Mouse (Mus musculus): ENCODE measurements around the gene Ankrd11. TPM values are rescaled to one million over a fixed set of nuclear protein-coding genes. Genes with fewer than 3 reads are reported as not detected.
A peak's percentile ranks its signal among the peaks of the same experiment; 100 is the strongest.

Gene Ankrd11
- polyA plus RNA-seq, 1 experiment from 2014 or later, result 64.9 TPM

DNA sequence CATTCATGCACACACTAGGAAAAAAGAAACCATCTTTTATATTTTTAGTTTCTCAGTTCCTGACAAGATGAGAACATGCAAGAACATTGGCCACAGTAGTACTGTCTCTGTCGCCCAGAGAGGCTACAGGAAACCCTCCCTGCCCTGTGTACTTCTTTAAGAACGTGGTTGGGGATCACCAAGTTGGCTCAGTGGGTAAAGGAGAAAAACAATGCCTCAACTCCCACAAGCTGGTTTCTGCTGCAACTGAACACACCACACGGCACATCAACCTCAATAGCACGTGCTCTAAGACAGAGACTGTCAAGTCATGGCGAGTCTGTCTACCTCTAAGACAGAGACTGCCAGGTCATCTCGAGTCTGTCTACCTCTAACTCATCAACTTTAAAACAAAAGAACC is 89.0 kb downstream of the Ankrd11 start:
- Histone ChIP-seq H3K4me3 (no peak overlapping the region), H3K4me2 (replicated peaks) (no peak overlapping the region), H3K27me3 (no peaks in the 10 kb centered on the region), H3K9me3 (no peaks in the 10 kb centered on the region), H3K27ac (replicated peaks) (no peak overlapping the region), H3K4me1 (peaks cover 22% of the 10 kb centered on the region; the same call in 1 of the 2 replicates), H3K36me3 (no peaks in the 10 kb centered on the region), H3K9ac (replicated peaks) (no peak overlapping the region)
- WGBS, result 91% methylated on average over 6 of the region's 6 CpGs
- no peak for ATAC-seq (ENCODE audit: low FRiP score, low read depth)

GRCm38 (mm10) chr8:122951456-122951855 is 90.6 kb downstream of the Ankrd11 start:
- ATAC-seq (ENCODE audit: low FRiP score, low read depth), result no peak
- H3K4me2 ChIP-seq (replicated peaks), result no peak overlapping the region
- no peak overlapping the region for H3K27ac ChIP-seq (replicated peaks)

DNA sequence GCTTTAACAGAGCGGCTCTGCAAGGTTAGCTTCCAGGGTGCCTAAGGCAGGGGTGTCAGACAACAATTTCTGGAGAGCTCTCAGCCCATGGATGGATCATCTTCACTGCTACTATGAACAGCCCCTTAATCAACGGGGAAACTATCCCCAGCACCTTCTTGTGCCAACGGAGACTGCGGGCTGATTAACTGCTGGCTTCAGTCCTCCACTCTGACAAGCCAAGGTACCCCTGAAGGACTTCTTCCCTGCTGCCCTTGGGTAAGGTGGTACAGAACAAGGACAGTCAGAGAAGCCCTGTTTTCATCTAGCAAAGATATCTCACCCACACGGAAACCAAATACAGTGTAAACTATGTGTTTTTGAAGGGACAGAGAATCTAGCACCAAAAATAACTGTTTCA is 92.4 kb downstream of the Ankrd11 start:
- Histone ChIP-seq H3K4me1 (peaks cover 14% of the 10 kb centered on the region; the same call in 1 of the 2 replicates), H3K9me3 (no peaks in the 10 kb centered on the region), H3K9ac (replicated peaks) (no peak overlapping the region), H3K4me3 (no peak overlapping the region), H3K36me3 (no peaks in the 10 kb centered on the region), H3K27me3 (no peaks in the 10 kb centered on the region), H3K27ac (replicated peaks) (no peak overlapping the region), H3K4me2 (replicated peaks) (no peak overlapping the region)
- whole genome bisulfite sequencing, result 83% methylated on average over 5 of the region's 5 CpGs
- ATAC-seq (ENCODE audit: low FRiP score, low read depth), result no peak

More at GRCm38 (mm10) chr8:122951456-122951855, 90.6 kb downstream of the Ankrd11 start:
- 92% methylated on average over 5 of the region's 5 CpGs for WGBS
- no peaks in the 10 kb centered on the region for H3K27me3 ChIP-seq
- H3K36me3 ChIP-seq, result no peaks in the 10 kb centered on the region
- H3K9ac ChIP-seq (replicated peaks), result no peak overlapping the region
- peaks cover 12% of the 10 kb centered on the region; the same call in 1 of the 2 replicates for H3K4me1 ChIP-seq
- no peaks in the 10 kb centered on the region for H3K9me3 ChIP-seq
- no peak overlapping the region for H3K4me3 ChIP-seq

GRCm38 (mm10) chr8:122945775-122946174 is 96.3 kb downstream of the Ankrd11 start:
- Histone ChIP-seq H3K4me2 (replicated peaks) (no peak overlapping the region), H3K4me1 (peaks cover 22% of the 10 kb centered on the region), H3K9me3 (no peaks in the 10 kb centered on the region), H3K9ac (replicated peaks) (no peak overlapping the region), H3K4me3 (no peak overlapping the region), H3K27ac (replicated peaks) (no peak overlapping the region), H3K27me3 (no peaks in the 10 kb centered on the region), H3K36me3 (no peaks in the 10 kb centered on the region)
- WGBS, result 59% methylated on average over 2 of the region's 2 CpGs
- ATAC-seq (ENCODE audit: low FRiP score, low read depth), result no peak

DNA sequence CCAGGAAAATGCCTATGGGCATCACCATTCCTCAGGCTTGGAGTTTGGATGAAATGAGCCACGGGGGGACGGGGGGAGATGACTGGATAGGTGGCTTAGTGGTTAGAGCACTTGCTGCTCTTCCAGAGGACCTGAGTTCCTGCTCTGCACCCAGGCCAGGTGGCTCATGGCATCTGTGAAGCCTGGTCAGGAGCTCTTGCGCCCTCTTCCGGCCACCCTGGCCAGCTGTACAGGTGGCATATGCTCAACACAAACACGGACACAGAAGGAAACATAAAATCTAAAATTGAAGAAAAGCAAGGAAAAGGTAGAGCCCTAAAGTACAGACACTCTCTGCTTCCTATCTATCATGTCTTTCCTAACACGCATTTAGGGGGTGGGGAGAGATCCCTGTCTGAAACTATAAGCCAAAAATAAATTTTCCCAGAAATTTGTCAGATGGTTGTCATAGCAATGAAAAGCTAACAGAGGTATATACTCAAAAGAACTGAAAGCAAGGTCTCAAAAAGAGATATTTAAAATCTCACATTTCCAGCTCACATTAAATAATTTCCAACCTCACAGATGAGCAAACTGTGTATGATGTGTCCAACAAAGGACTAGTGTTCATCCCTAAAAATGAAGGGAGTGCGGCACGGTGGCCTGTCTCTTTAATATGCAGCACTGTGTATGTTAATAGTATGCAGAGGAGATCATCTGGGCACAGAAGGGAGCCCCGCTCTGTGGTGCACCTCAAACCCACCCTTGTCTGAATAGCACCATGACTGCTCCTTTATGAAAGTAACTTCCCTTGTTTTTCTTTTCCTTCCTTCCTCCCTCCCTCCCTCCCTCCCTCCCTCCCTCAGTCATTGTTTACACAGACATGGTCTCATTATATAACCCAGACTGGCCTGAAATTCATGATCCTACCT is 99.0 kb downstream of the Ankrd11 start:
- ATAC-seq (ENCODE audit: low FRiP score, low read depth), result no peak
- WGBS, result 74% methylated on average over 9 of the region's 9 CpGs
- H3K4me2 ChIP-seq (replicated peaks), result no peak overlapping the region

GRCm38 (mm10) chr8:122938591-122938990 is 103.5 kb downstream of the Ankrd11 start:
- no peak for ATAC-seq (ENCODE audit: low FRiP score, low read depth)
- Histone ChIP-seq H3K4me3 (no peak overlapping the region), H3K27ac (replicated peaks) (no peak overlapping the region), H3K36me3 (no peaks in the 10 kb centered on the region), H3K4me2 (replicated peaks) (no peak overlapping the region), H3K9me3 (no peaks in the 10 kb centered on the region), H3K4me1 (peaks cover 28% of the 10 kb centered on the region), H3K9ac (replicated peaks) (no peak overlapping the region), H3K27me3 (no peaks in the 10 kb centered on the region)
- WGBS, result 61% methylated on average over 4 of the region's 4 CpGs

More for the DNA sequence above, 99.0 kb downstream of the Ankrd11 start:
- no peak overlapping the region for H3K9ac ChIP-seq (replicated peaks)
- H3K36me3 ChIP-seq, result no peaks in the 10 kb centered on the region
- no peaks in the 10 kb centered on the region for H3K9me3 ChIP-seq
- H3K27me3 ChIP-seq, result no peaks in the 10 kb centered on the region
- H3K27ac ChIP-seq (replicated peaks), result no peak overlapping the region
- no peak overlapping the region for H3K4me3 ChIP-seq
- H3K4me1 ChIP-seq, result peaks cover 24% of the 10 kb centered on the region

DNA sequence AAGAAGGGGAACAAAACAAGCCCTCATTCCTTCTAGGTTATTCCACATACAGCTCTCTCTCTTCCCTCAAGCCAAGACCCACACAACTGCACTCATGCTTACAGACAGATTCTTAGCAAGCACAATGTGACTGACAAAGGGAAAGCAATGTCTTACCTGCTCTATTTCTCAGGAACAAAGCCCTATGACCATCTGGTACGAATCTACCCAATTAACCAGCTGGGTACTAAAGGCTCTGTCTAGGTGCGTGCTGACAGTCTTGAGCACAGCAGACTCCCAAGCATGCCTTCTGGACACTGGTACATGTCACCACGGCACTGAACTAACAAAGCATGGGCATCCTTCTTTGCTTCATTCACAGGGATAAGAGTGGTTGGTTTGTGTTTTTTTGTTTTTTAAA is 103.9 kb downstream of the Ankrd11 start:
- H3K9ac ChIP-seq (replicated peaks), result no peak overlapping the region
- H3K9me3 ChIP-seq, result no peaks in the 10 kb centered on the region
- no peak for ATAC-seq (ENCODE audit: low FRiP score, low read depth)
- H3K27me3 ChIP-seq, result no peaks in the 10 kb centered on the region
- H3K4me3 ChIP-seq, result no peak overlapping the region
- H3K27ac ChIP-seq (replicated peaks), result peak overlapping the region; percentile 2; the same call in 1 of the 2 replicates
- 73% methylated on average over 3 of the region's 3 CpGs for WGBS
- H3K4me2 ChIP-seq (replicated peaks), result no peak overlapping the region
- H3K4me1 ChIP-seq, result peaks cover 25% of the 10 kb centered on the region
- no peaks in the 10 kb centered on the region for H3K36me3 ChIP-seq

- no peak overlapping the region for H3K4me2 ChIP-seq (replicated peaks)
- peaks cover 27% of the 10 kb centered on the region for H3K4me1 ChIP-seq
- ATAC-seq (ENCODE audit: low FRiP score, low read depth), result no peak
- WGBS, result 94% methylated on average over 2 of the region's 2 CpGs
- H3K9me3 ChIP-seq, result no peaks in the 10 kb centered on the region
- H3K36me3 ChIP-seq, result no peaks in the 10 kb centered on the region
- no peaks in the 10 kb centered on the region for H3K27me3 ChIP-seq
- H3K27ac ChIP-seq (replicated peaks), result peak overlapping the region; percentile 2; the same call in 1 of the 2 replicates
- no peak overlapping the region for H3K4me3 ChIP-seq
- no peak overlapping the region for H3K9ac ChIP-seq (replicated peaks)
Observed at GRCm38 (mm10) chr8:122937545-122938053, 104.5 kb downstream of the Ankrd11 start.

DNA sequence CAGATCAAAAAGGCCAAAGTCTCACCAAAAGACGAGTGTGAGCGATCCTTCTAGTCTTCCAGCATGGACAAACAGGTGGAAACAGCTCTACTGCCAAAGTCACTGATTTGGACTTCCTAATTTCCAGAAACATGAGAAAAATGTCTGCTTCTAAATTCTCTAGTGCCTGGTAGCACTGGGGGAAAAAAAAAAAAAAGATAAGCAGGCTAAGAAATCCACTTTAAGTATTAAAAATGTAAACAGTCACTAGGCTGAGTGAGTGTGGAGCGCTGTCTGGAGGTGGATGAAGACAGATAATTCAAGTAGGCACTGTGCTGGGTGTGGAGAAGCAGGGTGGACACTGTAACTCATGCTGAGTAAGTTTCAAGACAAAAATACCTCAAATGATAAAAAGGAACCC is 106.2 kb downstream of the Ankrd11 start:
- no peak for ATAC-seq (ENCODE audit: low FRiP score, low read depth)
- Histone ChIP-seq H3K4me3 (no peak overlapping the region), H3K36me3 (no peaks in the 10 kb centered on the region), H3K9ac (replicated peaks) (no peak overlapping the region), H3K4me1 (peaks cover 27% of the 10 kb centered on the region), H3K4me2 (replicated peaks) (no peak overlapping the region), H3K27me3 (no peaks in the 10 kb centered on the region), H3K9me3 (no peaks in the 10 kb centered on the region), H3K27ac (replicated peaks) (no peak overlapping the region)
- WGBS, result 91% methylated on average over 3 of the region's 3 CpGs

- 0 out of 2 replicates have a peak overlapping the region, but pooled peaks have one; percentile 15 for H3K27ac ChIP-seq (replicated peaks)
Observed at GRCm38 (mm10) chr8:122935118-122935517, 107.0 kb downstream of the Ankrd11 start.

GRCm38 (mm10) chr8:122933973-122934372 is 108.1 kb downstream of the Ankrd11 start:
- Histone ChIP-seq H3K9me3 (no peaks in the 10 kb centered on the region), H3K27ac (replicated peaks) (no peak overlapping the region), H3K9ac (replicated peaks) (no peak overlapping the region), H3K4me2 (replicated peaks) (no peak overlapping the region), H3K36me3 (no peaks in the 10 kb centered on the region), H3K27me3 (no peaks in the 10 kb centered on the region), H3K4me3 (no peak overlapping the region), H3K4me1 (peaks cover 26% of the 10 kb centered on the region)
- ATAC-seq (ENCODE audit: low FRiP score, low read depth), result no peak

More at GRCm38 (mm10) chr8:122935118-122935517, 107.0 kb downstream of the Ankrd11 start:
- Histone ChIP-seq H3K4me1 (peaks cover 27% of the 10 kb centered on the region), H3K4me3 (no peak overlapping the region), H3K36me3 (no peaks in the 10 kb centered on the region), H3K27me3 (no peaks in the 10 kb centered on the region), H3K9me3 (no peaks in the 10 kb centered on the region), H3K9ac (replicated peaks) (0 out of 2 replicates have a peak overlapping the region, but pooled peaks have one; percentile 1), H3K4me2 (replicated peaks) (no peak overlapping the region)
- ATAC-seq (ENCODE audit: low FRiP score, low read depth), result no peak
- WGBS, result 91% methylated on average over 1 of the region's 1 CpGs

DNA sequence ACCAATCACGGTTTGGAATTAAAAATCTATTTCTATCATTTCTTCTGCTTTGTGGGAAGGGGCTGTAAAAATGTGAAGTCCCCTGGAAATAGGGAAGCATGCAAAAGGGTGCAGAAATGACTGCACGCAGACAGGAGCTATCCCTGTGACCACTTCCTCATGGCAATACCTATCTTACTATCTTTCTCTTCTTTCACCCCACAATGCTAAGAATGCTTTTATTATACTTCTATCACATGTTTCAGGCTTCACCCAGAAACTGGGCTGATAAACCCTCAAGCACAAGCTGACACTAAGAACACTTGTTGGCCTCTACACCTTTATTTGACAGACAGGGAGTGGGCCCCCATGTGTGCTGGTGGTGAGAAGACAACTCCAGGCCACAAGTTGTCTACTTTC is 109.5 kb downstream of the Ankrd11 start:
- ATAC-seq (ENCODE audit: low FRiP score, low read depth), result no peak
- Histone ChIP-seq H3K4me3 (no peak overlapping the region), H3K9ac (replicated peaks) (no peak overlapping the region), H3K4me1 (peaks cover 12% of the 10 kb centered on the region), H3K4me2 (replicated peaks) (no peak overlapping the region), H3K27me3 (no peaks in the 10 kb centered on the region), H3K36me3 (0 out of 2 replicates have a peak, but pooled peaks cover 2% of the 10 kb centered on the region), H3K27ac (replicated peaks) (no peak overlapping the region), H3K9me3 (no peaks in the 10 kb centered on the region)
- 92% methylated on average over 2 of the region's 2 CpGs for WGBS
